Mouse (Mus musculus): Measurements from ENCODE around the gene Gpc6.

Gene Gpc6

GRCm38 (mm10) chr14:117990203-117990602, 1065.1 kb downstream of the Gpc6 start:
- in situ Hi-C loops (cut with MboI, MseI) = no loop called here

GRCm38 (mm10) chr14:117992600-117993256, 1067.6 kb downstream of the Gpc6 start:
- in situ Hi-C loops (cut with MboI, MseI) = no loop called here

GRCm38 (mm10) chr14:117993845-117994244, 1068.7 kb downstream of the Gpc6 start:
- in situ Hi-C loops (cut with MboI, MseI) = no loop called here

GRCm38 (mm10) chr14:118004434-118004833, 1079.3 kb downstream of the Gpc6 start:
- in situ Hi-C loops (cut with MboI, MseI) = loop anchor here in 1 of 2 experiments (5.0 kb wide), 1 partner anchor 133 kb away; the partner anchor contains the start of gene Gpr180

- in situ Hi-C loops (cut with MboI, MseI) = loop anchor here in 1 of 2 experiments (5.0 kb wide), 1 partner anchor 147 kb away; no protein-coding TSS in a partner anchor
Observed at GRCm38 (mm10) chr14:118005697-118006096, 1080.6 kb downstream of the Gpc6 start.

- in situ Hi-C loops (cut with MboI, MseI) = loop anchor here in 1 of 2 experiments (5.0 kb wide), 1 partner anchor 143 kb away; no protein-coding TSS in a partner anchor
Observed at GRCm38 (mm10) chr14:118009541-118009940, 1084.4 kb downstream of the Gpc6 start.

DNA sequence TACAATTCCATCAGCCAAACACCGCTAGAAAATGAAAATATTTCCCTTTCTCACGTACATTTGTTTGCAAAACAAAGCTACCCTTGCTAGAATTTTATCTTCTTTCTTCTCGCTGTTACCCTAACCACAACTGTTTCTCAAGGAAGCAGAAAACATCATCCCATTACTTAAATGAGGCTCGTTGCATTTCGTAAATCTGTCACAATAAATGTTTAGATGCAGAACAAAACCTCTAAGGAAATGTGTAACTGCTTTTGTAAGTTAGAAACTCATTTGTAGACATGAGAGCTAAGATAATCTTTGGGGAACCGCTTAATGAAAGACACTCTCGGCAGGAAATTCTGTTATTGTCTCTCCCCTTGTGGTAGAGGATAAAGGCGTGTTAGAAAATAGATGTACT, 1088.1 kb downstream of the Gpc6 start:
- in situ Hi-C loops (cut with MboI, MseI) = no loop called here

DNA sequence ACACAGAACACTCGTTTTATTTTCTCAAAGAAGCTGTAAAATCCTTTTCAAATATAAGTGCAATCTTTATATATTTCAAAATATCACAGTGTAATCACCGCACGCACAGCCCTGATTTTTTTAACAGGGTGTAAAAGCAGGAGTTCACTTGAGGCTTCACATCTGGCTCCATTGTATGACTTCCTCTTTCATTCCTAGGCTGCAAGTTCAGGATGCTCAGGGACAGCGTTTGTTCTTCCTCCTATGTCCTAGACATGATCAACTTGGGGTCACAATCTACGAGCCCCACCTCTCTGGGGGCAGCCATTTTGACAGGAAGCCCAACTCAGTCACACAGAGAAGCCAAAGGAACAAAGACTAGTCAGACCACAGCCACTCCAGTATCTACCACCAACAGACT, 1094.2 kb downstream of the Gpc6 start:
- in situ Hi-C loops (cut with MboI, MseI) = no loop called here

DNA sequence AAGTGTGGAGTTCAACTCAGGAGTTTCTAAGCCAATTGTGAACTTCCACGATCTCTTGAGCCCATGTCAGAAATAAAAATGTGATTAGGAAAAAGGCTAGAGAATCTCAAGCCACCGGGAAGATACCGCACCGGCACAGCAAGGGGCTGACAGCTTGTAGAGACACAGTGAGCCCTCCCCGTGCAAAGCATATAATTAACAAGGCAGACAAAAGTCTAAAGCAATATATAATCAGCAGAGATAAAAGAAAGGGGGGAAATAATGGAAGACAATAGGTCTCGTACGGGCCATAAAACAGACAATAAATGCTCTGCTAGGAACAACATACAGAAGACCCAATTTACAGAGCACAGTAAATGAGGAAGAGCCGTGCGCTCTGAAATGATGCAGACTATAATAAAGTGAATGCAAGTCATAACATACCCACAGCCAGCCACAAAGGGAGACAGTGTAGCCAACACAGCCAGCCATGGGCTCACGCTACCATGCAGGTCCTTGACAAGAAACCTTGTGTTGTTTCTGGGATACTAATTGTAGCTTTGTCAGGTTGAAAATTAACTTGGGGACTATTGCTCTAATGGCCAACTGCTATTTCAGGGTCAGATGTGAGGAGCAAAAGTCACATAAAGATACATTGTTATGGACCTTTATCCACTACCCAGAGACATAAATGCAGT, 1096.9 kb downstream of the Gpc6 start:
- in situ Hi-C loops (cut with MboI, MseI) = no loop called here
